Mouse (Mus musculus) testis, postnatal 10 days (tissue): ENCODE results near the gene Dpm1.

Experiments used
- DNase-seq: peaks from one replicate; pipeline ENCODE4 v3.0.0; 2021; ENCODE audit warnings: low spot score

Dpm1 gene

GRCm38 (mm10) chr2:168229116-168230025, 1.0 kb downstream of the Dpm1 start:
- peak; percentile 56 for DNase-seq

GRCm38 (mm10) chr2:168223326-168223725, 7.1 kb downstream of the Dpm1 start:
- no peak for DNase-seq

- DNase-seq = no peak
These were observed 16.5 kb downstream of the Dpm1 start for GRCm38 (mm10) chr2:168213788-168214397.

- DNase-seq = peak; percentile 80
These were observed 22.5 kb downstream of the Dpm1 start for GRCm38 (mm10) chr2:168207883-168208282.

- DNase-seq = peak; percentile 97
These were observed 23.4 kb downstream of the Dpm1 start, which contains the start of gene Adnp for GRCm38 (mm10) chr2:168206725-168207644. Gene Adnp, minus strand, starts transcription at chr2:168207112.

GRCm38 (mm10) chr2:168205681-168206631, 24.4 kb downstream of the Dpm1 start:
- peak; percentile 64 for DNase-seq

GRCm38 (mm10) chr2:168205265-168205664, 25.1 kb downstream of the Dpm1 start:
- peak; percentile 94 for DNase-seq

GRCm38 (mm10) chr2:168204476-168204999, 25.9 kb downstream of the Dpm1 start:
- no peak for DNase-seq

GRCm38 (mm10) chr2:168200014-168200691, 30.2 kb downstream of the Dpm1 start:
- DNase-seq = no peak

- no peak for DNase-seq
These were observed 30.9 kb downstream of the Dpm1 start for GRCm38 (mm10) chr2:168199476-168199875.

GRCm38 (mm10) chr2:168198421-168198820, 32.0 kb downstream of the Dpm1 start:
- no peak for DNase-seq

- no peak for DNase-seq
These were observed 34.7 kb downstream of the Dpm1 start for GRCm38 (mm10) chr2:168195721-168196120.

GRCm38 (mm10) chr2:168193685-168194084, 36.7 kb downstream of the Dpm1 start:
- DNase-seq = no peak

- DNase-seq = no peak
These were observed 38.5 kb downstream of the Dpm1 start for GRCm38 (mm10) chr2:168191856-168192255.

- DNase-seq = no peak
These were observed 54.4 kb downstream of the Dpm1 start for GRCm38 (mm10) chr2:168175946-168176345.

- peak; percentile 62 for DNase-seq
These were observed 60.2 kb downstream of the Dpm1 start for GRCm38 (mm10) chr2:168170167-168170685.

- peak; percentile 43 for DNase-seq
These were observed 60.6 kb downstream of the Dpm1 start for GRCm38 (mm10) chr2:168169800-168170113.

GRCm38 (mm10) chr2:168168892-168169799, 61.2 kb downstream of the Dpm1 start:
- peak; percentile 44 for DNase-seq

GRCm38 (mm10) chr2:168167781-168168180, 62.6 kb downstream of the Dpm1 start:
- no peak for DNase-seq
